Mouse (Mus musculus) left cerebral cortex, adult 11 months (tissue): Measurements from ENCODE around the gene Rhox7b.
"Not testable (repeated sequence)": the region's sequence is repeated elsewhere in the genome, so short reads cannot be mapped to it uniquely, and the experiment has no call there.

ENCODE experiments used
- DNase-seq: peaks from one replicate; pipeline ENCODE4 v3.0.0; 2022; ENCODE audit warnings: low spot score

Gene Rhox7b

GRCm38 (mm10) chrX:37897132-37897531 lies at the start of gene Rhox7b:
Gene Rhox7b (minus strand): TSS chrX:37897232.
- DNase-seq = not testable (repeated sequence)

DNA sequence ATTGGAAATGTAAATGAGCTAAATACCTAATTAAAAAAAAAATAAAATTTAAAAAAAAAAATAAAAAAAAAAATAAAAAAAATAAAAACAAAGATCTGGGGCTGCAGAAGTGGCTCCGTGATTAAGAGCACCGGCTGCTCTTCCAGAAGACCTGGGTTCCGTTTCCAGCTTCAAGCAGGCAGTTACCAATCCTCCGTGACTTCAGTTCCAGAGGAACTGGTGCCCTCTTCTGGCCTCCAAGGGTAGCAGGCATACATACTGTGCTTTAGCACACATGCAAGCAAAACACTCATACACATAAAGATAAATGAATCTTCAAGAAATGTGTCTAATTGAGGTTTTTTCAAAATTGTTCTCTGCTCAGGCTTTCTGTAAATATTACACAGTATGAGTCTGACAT lies 19.3 kb upstream of the Rhox7b start:
- no peak for DNase-seq

DNA sequence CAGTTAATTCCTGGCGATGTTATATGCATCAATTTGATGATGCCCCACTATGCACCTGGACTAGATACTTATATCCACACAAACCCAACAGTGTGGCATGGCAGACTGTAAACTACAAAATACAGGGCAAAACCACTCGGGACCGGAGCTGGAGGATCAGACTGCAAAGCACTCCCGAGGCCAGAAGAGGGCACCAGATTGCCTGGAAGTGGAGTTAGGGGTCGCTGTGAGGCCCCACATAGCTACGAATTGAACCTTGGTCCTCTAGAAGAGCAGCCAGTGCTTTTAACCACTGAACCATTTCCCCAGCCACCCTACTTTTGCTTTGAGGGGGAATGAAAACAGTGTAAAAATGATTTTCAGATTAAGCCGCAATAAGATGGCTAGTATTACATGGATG lies 11.5 kb upstream of the Rhox7b start:
- DNase-seq = no peak

- DNase-seq = no peak
These were observed 6.7 kb upstream of the Rhox7b start for GRCm38 (mm10) chrX:37903727-37904126.

DNA sequence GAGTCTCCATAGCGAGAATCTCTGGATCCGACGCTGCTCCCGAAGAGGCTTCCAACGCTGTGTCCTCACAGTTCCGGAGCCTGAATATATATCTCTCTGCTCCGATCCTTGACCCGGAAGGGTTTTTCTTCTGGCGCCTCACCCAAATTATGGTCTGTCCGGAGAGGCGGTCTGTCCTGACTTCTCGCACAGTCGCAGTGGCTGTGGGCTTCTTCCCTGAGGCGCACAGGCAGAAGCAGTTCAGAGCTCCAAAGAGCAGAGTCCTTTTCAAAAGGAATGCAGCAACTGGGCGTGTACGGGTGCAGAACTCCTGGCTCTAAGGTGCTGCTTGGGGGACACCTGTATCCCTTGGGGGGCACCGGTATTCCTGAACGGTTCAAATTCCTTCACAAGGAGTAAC lies 4.6 kb upstream of the Rhox7b start, which contains the start of gene Rhox9:
TSS of gene Rhox9 (minus strand) at position 101 of the 400 bp plus-strand sequence.
- DNase-seq = not testable (repeated sequence)

GRCm38 (mm10) chrX:37878844-37879243 lies 18.2 kb downstream of the Rhox7b start, which contains the start of gene Rhox8:
Gene Rhox8 (minus strand): TSS chrX:37878944.
- DNase-seq = no peak

DNA sequence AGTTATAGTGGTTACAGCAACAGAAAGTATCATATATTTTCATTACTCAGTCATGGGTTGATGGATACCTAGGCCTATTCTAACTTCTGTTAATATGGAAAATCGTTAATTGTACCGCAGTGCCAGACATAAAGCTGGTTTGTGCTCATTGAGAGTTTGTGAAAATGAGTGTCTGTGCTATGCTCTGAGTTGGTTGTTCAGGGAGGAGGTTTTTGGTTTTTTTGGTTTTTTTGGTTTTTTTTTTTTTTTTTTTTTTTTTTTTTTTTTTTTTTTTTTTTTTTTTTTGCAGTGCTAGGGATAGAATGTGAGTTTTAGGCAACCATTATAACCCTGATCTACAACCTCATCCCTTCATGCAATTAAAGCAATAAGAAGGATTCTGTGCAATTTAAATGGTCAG lies 25.4 kb downstream of the Rhox7b start:
- DNase-seq = no peak
